Mouse (Mus musculus) stomach, embryonic 16.5 days (tissue): ENCODE measurements around the gene Chrdl2. TPM values are rescaled to one million over a fixed set of nuclear protein-coding genes. Genes with fewer than 3 reads are reported as not detected.

Source experiments
- ATAC-seq: fragments of 200-750 bp; cut with Nextera tagmentation; 2 replicates; pipeline ENCODE4 v1.8.0; 2017; ENCODE audit warnings: moderate number of reproducible peaks, moderate TSS enrichment; ENCODE audit not compliant: insufficient read depth, low FRiP score
- H3K27ac ChIP-seq: fragments of 300-500 bp; sonication (generic); 2 replicates; pipeline ENCODE4 v1.5.1; 2014; ENCODE audit warnings: low read length
- H3K27me3 ChIP-seq: fragments of 300-500 bp; sonication (generic); 2 replicates; pipeline ENCODE4 v1.6.1; 2014; ENCODE audit warnings: low read length, control low read depth, mixed read lengths; ENCODE audit not compliant: control insufficient read depth, insufficient read depth
- H3K36me3 ChIP-seq: fragments of 300-500 bp; sonication (generic); 2 replicates; pipeline ENCODE4 v1.6.1; 2014; ENCODE audit warnings: low read length; ENCODE audit not compliant: control insufficient read depth, insufficient read depth
- H3K4me1 ChIP-seq: fragments of 300-500 bp; sonication (generic); 2 replicates; pipeline ENCODE4 v1.6.1; 2014; ENCODE audit warnings: low read length, control low read depth, mixed read lengths; ENCODE audit not compliant: control insufficient read depth, insufficient read depth
- H3K4me2 ChIP-seq: fragments of 300-500 bp; sonication (generic); 2 replicates; pipeline ENCODE4 v1.6.1; 2014; ENCODE audit warnings: low read depth, low read length, mixed read lengths
- H3K4me3 ChIP-seq: fragments of 300-500 bp; sonication (generic); replicated peaks from 2 replicates; pipeline ENCODE4 v1.5.1; 2014; ENCODE audit warnings: mild to moderate bottlenecking, low read length
- H3K9ac ChIP-seq: fragments of 300-500 bp; sonication (generic); 2 replicates; pipeline ENCODE4 v1.6.1; 2014; ENCODE audit warnings: low read length
- H3K9me3 ChIP-seq: fragments of 300-500 bp; sonication (generic); replicated peaks from 2 replicates; pipeline ENCODE4 v1.6.1; 2016; ENCODE audit warnings: low read length, control low read depth; ENCODE audit not compliant: control insufficient read depth
- WGBS: fragments of 180-500 bp; shearing (Covaris S2); extraction: QIAGEN DNeasy Blood & Tissue Kit; methylation state at CpG from one replicate; pipeline ENCODE4 v1.1.7; 2014; 5-methylcytosine and 5-hydroxymethylcytosine counted together
- polyA plus RNA-seq: library from polyadenylated mRNA; unstranded; fragments of >200 nt; fragmentation: Nextera tagmentation; extraction: Ambion mirVana; gene quantifications from 2 replicates; pipeline ENCODE4 v1.2.1, GENCODE M21; 2015

The Chrdl2 gene
- polyA plus RNA-seq, 1 experiment from 2014 or later = 0.48 TPM

- ATAC-seq = no peak
- 93% methylated on average over 6 of the region's 6 CpGs for WGBS
- H3K4me2 ChIP-seq = no peak overlapping the region
- no peaks in the 10 kb centered on the region for H3K4me1 ChIP-seq
- no peak overlapping the region for H3K9ac ChIP-seq
- no peak overlapping the region for H3K4me3 ChIP-seq
- no peaks in the 10 kb centered on the region for H3K27me3 ChIP-seq
- H3K27ac ChIP-seq = no peak overlapping the region
- H3K36me3 ChIP-seq = peaks cover 34% of the 10 kb centered on the region
- H3K9me3 ChIP-seq = no peaks in the 10 kb centered on the region
These were observed 77.8 kb downstream of the Chrdl2 start for GRCm38 (mm10) chr7:100083812-100084211.

Other genes with a start within 250 kb of the Chrdl2 start
- gene Olfr521, start 242.7 kb upstream of the Chrdl2 start, polyA plus RNA-seq = not detected in 2 replicates
- 6.8 and 7.5 TPM in 2 replicates for gene Neu3, start 177.8 kb upstream of the Chrdl2 start, polyA plus RNA-seq
- gene Xrra1, start 147.1 kb upstream of the Chrdl2 start, polyA plus RNA-seq = 0.22 and 0.31 TPM in 2 replicates
- 370 and 373 TPM in 2 replicates for gene Spcs2, start 142.7 kb upstream of the Chrdl2 start, polyA plus RNA-seq
- gene Rnf169, start 25.7 kb upstream of the Chrdl2 start, polyA plus RNA-seq = 3.8 and 4.5 TPM in 2 replicates
- 47.8 and 50.6 TPM in 2 replicates for gene Pold3, start 115.4 kb downstream of the Chrdl2 start, polyA plus RNA-seq
- gene Lipt2, start 153.1 kb downstream of the Chrdl2 start, polyA plus RNA-seq = 10.1 and 13.5 TPM in 2 replicates
- 13.9 and 17.1 TPM in 2 replicates for gene Kcne3, start 170.3 kb downstream of the Chrdl2 start, polyA plus RNA-seq
- gene Pgm2l1, start 221.2 kb downstream of the Chrdl2 start, polyA plus RNA-seq = 1.7 and 2.5 TPM in 2 replicates